Mouse (Mus musculus) right cerebral cortex, adult 2 months (tissue): ENCODE measurements around the gene Adamtsl1.

ENCODE experiments used
- DNase-seq, 2 experiments: peaks; one replicate each; pipeline ENCODE4 v3.0.0; 2021 to 2022; ENCODE audit warnings: low spot score in 2 of 2

The Adamtsl1 gene

DNA sequence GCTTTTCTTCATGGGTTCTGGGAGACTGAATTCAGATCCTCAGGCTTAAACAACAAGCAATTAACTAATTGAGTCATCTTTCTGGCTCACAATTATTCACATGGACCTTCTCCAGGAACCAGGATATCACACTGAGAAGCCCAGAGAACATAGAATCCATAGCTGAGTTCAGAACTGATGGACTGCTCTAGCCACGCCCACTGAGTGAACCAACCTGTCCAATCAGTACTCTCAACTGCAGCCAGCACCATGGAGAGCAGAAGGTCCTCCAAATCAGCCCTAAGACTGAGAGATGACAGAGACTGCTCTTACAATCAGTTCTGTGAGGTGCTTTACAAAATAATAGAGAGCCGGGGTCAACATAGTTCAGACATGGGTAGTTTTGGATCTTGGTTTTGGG is 276.3 kb downstream of the Adamtsl1 start:
- DNase-seq: no peak

DNA sequence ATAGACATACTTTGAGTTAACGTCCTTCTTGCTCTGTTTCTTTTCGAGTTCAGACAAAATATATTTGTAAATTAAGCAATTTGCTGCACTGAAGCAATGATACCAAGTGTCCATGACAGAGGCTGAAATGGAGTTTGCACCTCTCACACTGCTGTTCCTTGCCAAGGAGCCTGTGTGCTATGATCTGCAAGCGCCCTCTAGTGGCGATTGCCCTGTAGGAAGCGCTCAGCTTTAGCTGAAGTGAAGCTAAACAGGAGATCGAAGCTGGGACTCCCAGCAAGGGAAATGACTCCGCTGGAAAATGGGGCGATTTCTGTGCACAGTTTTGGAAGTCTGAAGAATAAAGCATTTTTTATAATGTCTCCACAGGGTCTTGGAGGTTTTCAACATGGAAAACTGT is 287.8 kb downstream of the Adamtsl1 start:
- peak; percentile 79 to 81 for DNase-seq

DNA sequence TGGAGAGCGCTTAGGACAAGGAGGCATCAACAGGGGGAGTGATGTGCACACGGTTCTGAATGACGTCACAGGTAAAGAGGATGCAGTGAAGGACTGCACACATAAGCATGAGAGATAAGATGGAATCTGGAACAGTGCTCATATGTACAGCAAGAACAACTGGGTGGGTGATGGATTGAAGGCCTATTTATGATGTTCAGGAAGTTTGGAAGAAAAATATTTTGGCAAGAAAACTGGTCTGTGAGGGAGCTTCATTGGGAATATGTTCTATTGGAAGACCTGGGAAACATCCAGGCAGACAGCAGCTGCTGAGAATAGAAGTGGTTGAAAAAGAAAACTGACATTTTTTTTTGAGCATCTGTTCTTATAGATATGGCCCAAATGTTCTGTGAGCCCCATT is 300.4 kb downstream of the Adamtsl1 start:
- peak; percentile 18 to 26 for DNase-seq

- DNase-seq: no peak
These were observed 304.5 kb downstream of the Adamtsl1 start for GRCm38 (mm10) chr4:85818504-85818903.

GRCm38 (mm10) chr4:85819169-85819568 is 305.2 kb downstream of the Adamtsl1 start:
- DNase-seq: peak; percentile 73 to 82

DNA sequence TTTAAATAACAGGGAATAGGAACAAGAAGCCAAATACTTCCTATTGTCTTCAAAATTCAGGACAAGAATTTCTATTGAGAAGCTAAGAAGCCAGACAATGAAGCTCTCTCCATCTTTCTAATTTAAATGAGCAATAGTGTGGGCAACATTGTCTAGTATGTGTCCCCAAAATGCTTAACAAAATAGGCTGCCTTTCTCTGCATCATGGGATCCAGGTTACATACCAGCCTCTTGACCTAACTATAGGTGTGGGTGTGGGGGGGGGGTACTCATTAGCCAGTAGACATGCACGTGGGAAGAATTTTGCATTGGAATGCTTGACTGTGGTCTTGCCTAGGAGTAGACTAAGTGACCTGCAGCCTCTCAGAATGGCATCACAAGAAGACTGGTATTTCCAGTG is 305.9 kb downstream of the Adamtsl1 start:
- no peak for DNase-seq

- no peak for DNase-seq
These were observed 310.2 kb downstream of the Adamtsl1 start for GRCm38 (mm10) chr4:85823952-85824704.

- no peak for DNase-seq
These were observed 310.7 kb downstream of the Adamtsl1 start for GRCm38 (mm10) chr4:85824705-85825085.

GRCm38 (mm10) chr4:85837058-85837457 is 323.1 kb downstream of the Adamtsl1 start:
- DNase-seq: no peak

DNA sequence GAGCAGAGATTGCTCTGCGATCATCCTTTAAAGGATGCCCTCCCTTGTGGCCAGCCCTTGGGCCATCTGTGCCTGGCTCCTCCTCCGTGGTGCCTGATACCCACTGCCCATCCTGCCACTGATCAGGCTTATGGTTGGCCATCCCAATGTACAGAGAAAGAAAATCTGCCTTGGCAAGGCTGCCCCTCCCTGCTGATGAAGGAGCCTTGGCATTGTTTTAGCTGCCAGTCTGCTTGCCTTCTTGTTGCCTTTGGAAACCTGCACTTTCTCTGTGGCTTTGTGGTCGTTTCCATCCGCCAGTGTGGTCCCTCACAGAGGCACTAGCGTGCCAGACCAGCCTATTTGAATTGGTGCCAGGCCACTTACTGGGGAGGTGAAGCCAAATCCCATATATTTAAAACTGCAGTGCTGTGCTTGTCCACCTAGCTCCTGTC is 323.6 kb downstream of the Adamtsl1 start:
- DNase-seq: no peak

GRCm38 (mm10) chr4:85838031-85838430 is 324.1 kb downstream of the Adamtsl1 start:
- DNase-seq: no peak

GRCm38 (mm10) chr4:85842113-85842512 is 328.1 kb downstream of the Adamtsl1 start:
- DNase-seq: no peak

DNA sequence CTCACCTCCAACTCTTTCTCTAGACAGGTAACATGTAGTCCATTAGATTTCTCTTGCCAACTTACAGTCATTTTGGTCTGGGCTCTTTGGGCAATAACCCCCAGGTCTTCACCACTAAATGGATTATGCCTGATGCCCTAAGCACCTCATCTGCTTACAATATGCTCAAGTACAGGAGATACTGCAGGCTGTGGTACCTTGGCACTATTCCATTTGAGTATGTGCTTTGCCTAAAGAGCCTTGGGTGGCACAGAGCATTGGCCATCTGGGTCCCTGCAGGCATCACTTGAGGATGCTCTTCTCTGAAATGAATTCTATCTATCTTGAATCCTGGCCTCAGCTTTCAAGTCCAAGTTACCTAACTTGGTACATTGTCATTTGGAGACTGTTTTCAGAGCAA is 330.4 kb downstream of the Adamtsl1 start:
- no peak for DNase-seq

DNA sequence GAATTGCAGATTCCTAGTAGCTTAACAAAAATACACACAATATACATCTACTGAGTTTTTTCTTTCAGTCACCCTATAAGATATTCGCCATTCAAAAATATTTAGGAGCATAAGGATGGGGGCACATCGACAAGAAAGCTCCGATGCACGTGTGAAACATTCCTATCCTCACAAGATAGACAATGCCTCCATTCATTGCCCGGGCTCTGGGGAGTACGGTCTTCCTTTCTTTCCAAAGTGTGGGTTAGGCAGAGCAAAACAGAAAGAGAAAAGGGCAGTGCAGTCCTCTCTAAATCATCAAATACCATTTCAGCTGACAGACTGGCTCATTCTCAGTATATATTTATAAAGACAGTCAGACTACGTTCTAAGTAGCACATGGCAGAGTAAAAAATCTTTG is 332.0 kb downstream of the Adamtsl1 start:
- no peak for DNase-seq

DNA sequence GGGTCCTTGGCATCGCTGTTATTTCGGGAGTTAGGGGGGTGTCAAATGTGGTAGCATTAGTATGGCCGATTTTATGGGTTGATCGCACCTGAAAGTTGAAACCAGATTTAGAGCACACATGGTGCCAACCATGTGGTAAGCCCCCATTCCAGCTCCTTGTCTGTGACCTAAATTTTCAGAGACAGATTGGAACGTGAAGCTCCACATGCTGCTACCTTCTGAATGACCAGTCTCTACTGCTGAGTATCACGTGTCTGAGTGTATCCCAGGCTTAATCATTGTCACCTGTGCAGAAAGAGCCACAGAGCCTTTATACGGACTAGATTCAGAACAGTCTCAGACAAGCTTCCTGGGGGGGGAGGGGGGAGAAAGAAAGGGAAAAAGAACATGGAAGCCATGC is 339.4 kb downstream of the Adamtsl1 start:
- no peak for DNase-seq

- DNase-seq: no peak
These were observed 340.5 kb downstream of the Adamtsl1 start for GRCm38 (mm10) chr4:85854507-85854906.

DNA sequence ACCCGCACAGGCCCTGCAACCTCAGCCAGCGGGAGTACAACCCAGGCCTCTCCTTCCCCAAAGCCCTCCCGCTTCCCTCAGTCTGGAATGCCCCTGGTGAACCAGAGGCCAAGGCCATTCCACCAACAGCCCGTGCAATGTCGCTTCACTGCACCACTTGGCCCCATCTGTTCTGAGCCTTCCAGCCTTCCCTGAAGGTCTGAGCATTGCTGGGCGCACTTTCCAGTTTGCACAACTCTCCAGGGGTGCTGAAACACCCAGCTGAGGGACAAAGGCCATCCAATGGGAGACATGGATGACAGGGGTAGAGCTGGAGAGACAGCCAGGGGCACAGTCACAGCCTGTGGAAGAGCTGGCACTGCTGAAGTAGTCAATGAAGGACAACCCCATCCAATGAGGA is 365.4 kb downstream of the Adamtsl1 start:
- DNase-seq: no peak

DNA sequence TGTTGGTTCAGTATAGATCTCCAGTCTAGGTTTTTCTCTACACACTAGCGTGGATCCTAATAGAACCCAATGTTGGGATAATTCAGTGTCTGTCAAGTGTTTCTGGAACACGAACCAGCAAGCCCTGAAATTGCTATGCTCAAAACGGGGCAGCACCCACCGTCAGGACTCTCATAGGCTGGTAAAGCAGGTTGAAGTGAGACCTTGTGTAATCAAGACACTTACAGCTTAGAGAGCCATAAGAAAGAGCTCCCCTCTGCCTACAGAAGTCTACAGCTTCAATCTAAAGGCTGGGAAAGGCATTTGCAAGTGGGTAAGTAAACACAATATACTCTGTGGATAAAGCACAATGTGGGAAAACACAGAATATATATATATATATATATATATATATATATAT is 367.3 kb downstream of the Adamtsl1 start:
- DNase-seq: no peak

DNA sequence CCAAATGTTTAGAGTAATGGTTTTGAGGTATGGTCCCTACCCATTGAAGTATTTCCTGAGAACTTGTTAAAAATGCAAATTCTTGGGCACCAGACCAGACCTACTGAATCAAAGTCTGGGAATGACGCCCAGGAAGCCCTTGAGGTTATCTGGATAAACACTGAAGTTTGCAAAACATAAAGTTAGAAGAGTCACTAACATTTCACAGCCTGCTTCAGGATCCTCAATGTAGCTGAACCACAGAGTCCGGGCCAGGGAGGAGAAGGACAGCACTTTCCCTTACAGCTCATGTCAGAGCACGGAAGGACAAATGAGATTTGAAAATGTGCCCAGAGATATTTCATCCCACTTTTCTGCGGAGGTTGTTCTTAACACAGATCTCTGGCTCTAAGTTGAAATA is 370.1 kb downstream of the Adamtsl1 start:
- no peak for DNase-seq

- no peak for DNase-seq
These were observed 376.1 kb downstream of the Adamtsl1 start for GRCm38 (mm10) chr4:85889877-85890598.

DNA sequence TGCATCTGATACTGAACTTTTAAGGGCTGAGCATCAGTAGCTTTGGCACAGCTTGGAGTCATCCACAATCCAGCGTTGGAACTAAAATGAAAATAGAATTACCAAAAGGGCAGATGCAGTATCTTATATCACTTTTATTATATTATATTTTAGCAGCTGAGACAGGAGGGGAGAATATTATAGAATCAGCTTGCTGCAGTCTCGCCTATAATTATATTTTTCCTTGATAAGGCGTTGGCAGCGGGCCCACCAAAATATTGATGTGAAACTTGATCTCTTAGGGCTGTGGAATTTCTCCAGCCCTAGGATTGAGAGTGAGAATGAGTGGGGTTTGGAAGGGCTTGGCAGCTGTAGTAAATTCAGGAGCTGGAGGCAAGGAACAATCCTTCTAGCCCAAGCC is 387.3 kb downstream of the Adamtsl1 start:
- no peak for DNase-seq

- DNase-seq: no peak
These were observed 390.2 kb downstream of the Adamtsl1 start for GRCm38 (mm10) chr4:85904217-85904616.

DNA sequence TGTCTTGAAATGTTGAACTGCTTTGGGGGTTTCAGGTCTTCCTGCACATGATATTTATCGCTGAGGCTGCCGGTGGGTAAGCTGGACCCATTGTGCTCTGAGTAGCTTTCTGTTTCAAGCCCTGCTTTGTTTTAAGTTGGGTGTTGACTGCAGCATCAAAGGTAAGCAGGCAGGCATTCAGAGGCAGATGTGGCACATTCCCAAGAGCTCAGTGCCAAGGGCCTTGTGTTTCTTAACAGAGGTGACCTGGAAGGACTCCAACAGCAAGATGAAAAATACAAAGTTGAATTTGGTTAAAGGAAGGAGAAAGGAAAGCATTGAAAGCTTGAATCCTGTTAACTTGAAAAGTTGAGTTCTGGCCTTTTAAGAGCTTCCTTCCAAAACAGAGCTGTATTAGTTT is 402.1 kb downstream of the Adamtsl1 start:
- no peak for DNase-seq
